Mouse (Mus musculus): Measurements from ENCODE around the gene Aldh3b2.

GRCm38 (mm10) chr19:3958470-3958869 is 13.7 kb upstream of the Aldh3b2 start, which contains the start of gene Aldh3b3:
- TF ChIP-seq GATA1 (IDR thresholded peaks at IDR 0.05; ENCODE audit: borderline replicate concordance, low read length) = no peak
- TF ChIP-seq FLI1 (IDR thresholded peaks at IDR 0.05; ENCODE audit: low read length) = no peak
